Mouse (Mus musculus) embryonic fibroblast, embryonic 13.5 days (primary cell): ENCODE measurements at regions not wholly inside any gene's neighbourhood (a gene's known extent, or its start where the extent isn't known, plus 50 kb on each side); places are given as distances from the start of the nearest gene placed in this dataset.
A peak's percentile ranks its signal among the peaks of the same experiment; 100 is the strongest.
"Not testable (repeated sequence)": the region's sequence is repeated elsewhere in the genome, so short reads cannot be mapped to it uniquely, and the experiment has no call there.

ENCODE experiments used
- H3K27ac ChIP-seq: 2 replicates; pipeline ENCODE4 v1.5.1; 2012; ENCODE audit warnings: low read length, control low read depth, inconsistent platforms; ENCODE audit not compliant: insufficient read depth
- H3K4me1 ChIP-seq: 2 replicates; pipeline ENCODE4 v1.6.1; 2011; ENCODE audit warnings: low read length; ENCODE audit not compliant: control insufficient read depth, insufficient read depth
- H3K4me3 ChIP-seq: 2 replicates; pipeline ENCODE4 v1.5.1; 2011; ENCODE audit warnings: mild to moderate bottlenecking, control low read depth, low read length; ENCODE audit not compliant: insufficient read depth
- CTCF ChIP-seq: IDR thresholded peaks from 2 replicates; pipeline ENCODE4 v1.5.1; 2011; ENCODE audit warnings: mild to moderate bottlenecking, control low read depth, low read length, moderate library complexity, borderline replicate concordance; ENCODE audit not compliant: insufficient read depth
- POLR2A ChIP-seq: IDR thresholded peaks from 2 replicates; pipeline ENCODE4 v1.6.1; 2011; ENCODE audit warnings: low read depth, mild to moderate bottlenecking, control low read depth, low read length, moderate library complexity

- H3K4me3 ChIP-seq, result no peak overlapping the region
- no peak overlapping the region for H3K27ac ChIP-seq
- TF ChIP-seq POLR2A (no peak), CTCF (no peak)
- no peaks in the 10 kb centered on the region for H3K4me1 ChIP-seq
Measured at GRCm38 (mm10) chr7:73210078-73210477, 165.2 kb upstream of the Rgma start.

GRCm38 (mm10) chr7:73222237-73222915 is 152.9 kb upstream of the Rgma start:
- no peak overlapping the region for H3K4me3 ChIP-seq
- TF ChIP-seq POLR2A (no peak), CTCF (no peak)
- no peaks in the 10 kb centered on the region for H3K4me1 ChIP-seq
- H3K27ac ChIP-seq, result no peak overlapping the region

DNA sequence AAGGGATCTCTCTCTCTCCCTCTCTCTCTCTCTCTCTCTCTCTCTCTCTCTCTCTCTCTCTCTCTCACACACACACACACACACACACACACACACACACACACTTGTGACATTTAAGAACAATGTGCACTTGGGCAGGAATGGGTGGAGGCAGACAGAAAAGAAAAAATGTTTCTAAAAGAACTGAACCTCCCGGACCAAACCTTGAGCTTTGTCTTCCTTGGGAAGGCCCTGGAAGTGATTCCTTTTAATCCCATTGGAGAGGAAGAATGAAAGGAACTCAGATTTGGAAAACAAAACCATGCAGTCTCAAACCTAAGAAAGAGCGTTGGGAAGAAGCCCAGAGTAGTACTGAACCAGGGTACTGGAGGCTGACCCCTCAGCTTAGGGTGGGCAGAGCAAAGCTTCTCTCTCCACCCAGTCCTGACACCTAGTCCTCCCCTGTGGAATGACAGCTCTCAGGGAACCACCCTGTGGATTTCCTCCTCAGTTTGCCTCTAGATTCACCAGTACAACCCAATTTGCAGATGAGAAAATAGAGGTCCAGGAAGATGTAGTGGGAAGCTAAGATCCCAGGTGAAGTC is 152.3 kb upstream of the Rgma start:
- TF ChIP-seq CTCF (no peak), POLR2A (no peak)
- Histone ChIP-seq H3K4me1 (no peaks in the 10 kb centered on the region), H3K4me3 (no peak overlapping the region), H3K27ac (no peak overlapping the region)

DNA sequence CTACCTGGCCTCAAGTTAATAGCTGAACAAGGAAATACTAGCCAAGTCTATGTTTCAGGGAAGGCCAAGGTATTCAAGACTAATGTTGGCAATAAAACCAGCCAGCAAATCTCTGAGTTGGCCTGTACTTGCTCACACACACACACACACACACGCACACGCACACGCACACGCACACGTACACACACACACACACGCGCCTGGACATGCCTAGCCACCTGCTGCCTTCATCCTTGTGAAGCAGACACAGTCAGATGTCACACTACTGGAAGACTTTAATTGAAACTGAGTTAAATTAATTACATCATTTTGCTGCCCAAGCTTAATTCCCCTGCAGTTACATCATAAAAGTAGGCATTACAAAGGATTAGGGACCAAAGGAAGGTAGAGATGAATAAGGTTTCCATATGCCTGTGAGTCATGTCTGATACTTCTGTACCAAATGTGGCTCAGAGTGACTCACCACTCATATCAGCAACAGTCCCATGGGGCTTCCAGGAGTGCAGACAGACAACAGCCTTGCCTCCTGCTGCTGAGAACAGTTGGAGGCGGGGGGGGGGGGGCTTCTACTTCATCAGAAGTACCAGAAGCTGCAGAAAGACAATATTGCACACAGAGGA is 141.7 kb upstream of the Rgma start:
- Histone ChIP-seq H3K27ac (peak overlapping the region; percentile 37; the same call in 1 of the 2 replicates), H3K4me3 (no peak overlapping the region), H3K4me1 (peaks cover 3% of the 10 kb centered on the region; the same call in 1 of the 2 replicates)
- TF ChIP-seq CTCF, result no peak
- no peak for TF ChIP-seq POLR2A

DNA sequence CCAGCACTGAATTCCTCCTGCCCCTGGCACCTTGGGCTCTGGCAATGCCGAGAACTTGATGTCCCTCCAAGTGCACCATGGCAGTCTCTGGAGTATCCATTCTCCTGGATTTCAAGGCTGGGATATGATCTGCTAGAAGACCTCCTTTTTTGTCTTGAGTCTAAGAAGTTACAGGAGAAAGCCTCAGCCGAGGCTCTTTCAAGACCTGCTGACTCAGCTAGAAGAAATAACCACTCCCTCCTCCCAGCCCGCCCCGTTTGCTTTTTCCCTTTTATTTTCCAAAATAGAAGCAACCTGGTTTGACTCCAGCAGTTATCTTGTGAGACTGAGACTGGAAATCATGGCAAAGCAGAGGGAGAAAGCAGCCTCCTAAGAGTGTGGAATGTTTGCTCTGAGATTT is 136.8 kb upstream of the Rgma start:
- peaks cover 2% of the 10 kb centered on the region; the same call in 1 of the 2 replicates for H3K4me1 ChIP-seq
- no peak overlapping the region for H3K27ac ChIP-seq
- H3K4me3 ChIP-seq, result no peak overlapping the region
- TF ChIP-seq POLR2A (no peak), CTCF (no peak)

- H3K4me1 ChIP-seq, result 0 out of 2 replicates have a peak, but pooled peaks cover 2% of the 10 kb centered on the region
- no peak overlapping the region for H3K27ac ChIP-seq
- TF ChIP-seq CTCF (no peak), POLR2A (no peak)
- H3K4me3 ChIP-seq, result no peak overlapping the region
Measured at GRCm38 (mm10) chr7:73243591-73244355, 131.5 kb upstream of the Rgma start.

DNA sequence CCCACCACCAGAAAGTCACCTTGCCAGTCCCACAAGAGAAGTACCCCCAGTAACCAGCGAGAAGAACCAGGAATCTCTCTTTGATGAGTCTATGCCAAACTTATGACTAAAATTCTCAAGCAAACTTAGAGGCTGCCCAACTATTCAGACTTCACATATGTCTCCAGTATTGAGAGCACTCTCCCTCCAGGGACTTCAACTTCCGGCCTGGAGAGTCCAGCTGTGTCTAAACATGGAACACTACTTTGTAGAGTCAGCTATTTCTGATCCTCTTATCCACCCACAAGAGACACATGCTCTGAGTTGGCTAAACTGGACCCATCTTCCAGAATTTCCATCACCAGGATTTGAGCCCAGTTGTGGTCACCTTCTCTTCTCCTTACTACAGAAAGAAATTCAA is 129.9 kb upstream of the Rgma start:
- H3K4me1 ChIP-seq, result 0 out of 2 replicates have a peak, but pooled peaks cover 2% of the 10 kb centered on the region
- H3K27ac ChIP-seq, result no peak overlapping the region
- no peak overlapping the region for H3K4me3 ChIP-seq
- no peak for TF ChIP-seq CTCF
- TF ChIP-seq POLR2A, result no peak

DNA sequence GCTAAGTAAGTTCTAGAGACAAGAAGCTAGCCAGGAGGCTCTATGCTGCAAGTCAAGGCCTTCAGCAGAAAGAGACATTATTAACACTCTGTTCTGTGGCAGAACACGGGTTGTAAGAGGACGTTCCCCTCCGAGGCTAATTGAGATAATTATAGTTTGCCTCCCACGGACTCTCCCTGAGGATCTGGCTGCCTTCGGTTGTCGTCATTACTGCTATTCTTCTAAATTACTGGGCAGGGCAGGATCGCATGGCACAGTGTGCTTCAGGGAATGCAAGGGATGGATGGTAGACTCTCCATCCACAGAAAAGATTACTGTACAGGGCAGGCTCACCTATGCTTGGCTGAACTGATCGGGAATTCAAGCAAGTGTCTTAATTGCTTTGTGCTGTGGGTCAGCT is 124.7 kb upstream of the Rgma start:
- Histone ChIP-seq H3K4me1 (0 out of 2 replicates have a peak, but pooled peaks cover 2% of the 10 kb centered on the region), H3K4me3 (no peak overlapping the region), H3K27ac (no peak overlapping the region)
- no peak for TF ChIP-seq CTCF
- TF ChIP-seq POLR2A, result no peak

GRCm38 (mm10) chr7:73251187-73251740 is 124.0 kb upstream of the Rgma start:
- TF ChIP-seq CTCF (no peak), POLR2A (no peak)
- Histone ChIP-seq H3K4me3 (no peak overlapping the region), H3K27ac (no peak overlapping the region), H3K4me1 (no peaks in the 10 kb centered on the region)

DNA sequence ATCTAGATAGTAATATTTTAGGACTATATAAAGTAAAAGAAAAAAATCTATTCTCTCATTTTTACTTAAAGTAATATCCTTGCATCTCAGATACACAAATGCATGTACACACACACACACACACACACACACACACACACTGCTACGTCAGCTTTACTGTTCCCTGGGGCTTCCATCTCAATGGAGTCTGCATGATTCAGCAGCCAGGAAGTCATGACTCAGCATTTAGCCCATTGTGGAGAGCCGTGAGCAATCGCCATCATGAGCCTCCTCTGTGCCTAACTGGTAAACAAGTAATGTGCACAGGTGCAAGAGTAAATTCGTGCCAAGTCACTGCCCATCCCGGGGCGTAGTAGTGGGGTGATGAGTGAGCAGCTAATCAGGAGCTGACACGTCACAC is 120.3 kb upstream of the Rgma start:
- H3K4me1 ChIP-seq, H3K27ac ChIP-seq, H3K4me3 ChIP-seq: not testable (repeated sequence)
